Comparison of ENCODE assay signal across 10 mouse cellular contexts in genomic region chr9:74849195-74849978, GRCm38 (mm10). TPM values are rescaled to one million over a fixed set of nuclear protein-coding genes. Genes with fewer than 3 reads are reported as not detected.
DNase-seq lines count a peak whose midpoint lies in the region; ATAC-seq and TF ChIP-seq lines count a peak whose summit lies in the region.
"Had no signal": no experiment of that assay in that cellular context is flagged by ENCODE, and none has a peak within 500 bp of the region (broad histone marks: within the 10 kb centered on the region; RNA-seq: fewer than 3 reads in every experiment).

No protein-coding gene starts in this region.

- no peak overlapping the region for H3K9ac ChIP-seq in heart, adult 2 months (ENCODE audit: low read depth, low read length)
- H3K9ac ChIP-seq in hindbrain, embryonic 14.5 days, result peak overlapping the region; percentile 53
- peak overlapping the region; percentile 57 for H3K9ac ChIP-seq in midbrain, embryonic 14.5 days (replicated peaks; ENCODE audit: low read length)

- TF ChIP-seq EP300 in heart, adult 2 months (IDR thresholded peaks at IDR 0.05; ENCODE audit: insufficient read depth, low read depth, low read length), result no peak

- peak overlapping the region; percentile 14; the same call in 1 of the 2 replicates for H3K4me3 ChIP-seq in heart, adult 2 months
- peak overlapping the region; percentile 37 for H3K4me3 ChIP-seq in hindbrain, embryonic 14.5 days (replicated peaks; ENCODE audit: low read length)
- H3K4me3 ChIP-seq in midbrain, embryonic 14.5 days (replicated peaks; ENCODE audit: low read depth, low read length), result peak overlapping the region; percentile 43

- no peak for TF ChIP-seq POLR2A in heart, adult 2 months (IDR thresholded peaks at IDR 0.05; ENCODE audit: insufficient read depth, low read depth, low read length)

- H3K4me2 ChIP-seq in hindbrain, embryonic 14.5 days (replicated peaks), result peak overlapping the region; percentile 78
- H3K4me2 ChIP-seq in midbrain, embryonic 14.5 days (ENCODE audit: low read length), result peak overlapping the region; percentile 87

- H3K27me3 ChIP-seq in heart, adult 2 months (ENCODE audit: control insufficient read depth, insufficient read depth, low read length), result peaks cover 24% of the 10 kb centered on the region
- H3K27me3 ChIP-seq in hindbrain, embryonic 14.5 days (ENCODE audit: control insufficient read depth, insufficient read depth, low read length), result peaks cover 86% of the 10 kb centered on the region
- peaks cover 72% of the 10 kb centered on the region for H3K27me3 ChIP-seq in midbrain, embryonic 14.5 days (ENCODE audit: control insufficient read depth, insufficient read depth, low read length)

- intact Hi-C loops in heart, adult 2 months (cut with DNase I), result no loop called here

- H3K4me1 ChIP-seq in heart, adult 2 months (ENCODE audit: control insufficient read depth, insufficient read depth, low read length), result no peaks in the 10 kb centered on the region
- H3K4me1 ChIP-seq in hindbrain, embryonic 14.5 days (replicated peaks; ENCODE audit: control insufficient read depth, insufficient read depth, low read length), result peaks cover 12% of the 10 kb centered on the region
- peaks cover 13% of the 10 kb centered on the region for H3K4me1 ChIP-seq in midbrain, embryonic 14.5 days (ENCODE audit: control insufficient read depth, insufficient read depth, low read length)

- H3K79me2 ChIP-seq in heart, adult 2 months (replicated peaks; ENCODE audit: control insufficient read depth, insufficient read depth, low read length), result no peaks in the 10 kb centered on the region

- no peak overlapping the region for H3K27ac ChIP-seq in heart, adult 2 months
- peak overlapping the region; percentile 77 for H3K27ac ChIP-seq in hindbrain, embryonic 14.5 days
- H3K27ac ChIP-seq in midbrain, embryonic 14.5 days (replicated peaks; ENCODE audit: low read depth, low read length), result peak overlapping the region; percentile 78

- DNase-seq in heart, adult 2 months, result peak in 1 of 2 experiments; percentile 24
- DNase-seq in heart, adult 18-20 months, result no peak
- peak; percentile 45 for DNase-seq in embryo, embryonic 10 days (ENCODE audit: low spot score)
- peak; percentile 63 for DNase-seq in hindbrain, embryonic 14.5 days (ENCODE audit: low spot score)
- DNase-seq in midbrain, embryonic 14.5 days, result peak; percentile 76
- DNase-seq in urinary bladder, postnatal 14 days (ENCODE audit: low spot score), result no peak
- no peak for DNase-seq in T-cell, adult 2 months (ENCODE audit: low spot score)
- no peak for DNase-seq in gastrocnemius, postnatal 25 days
- DNase-seq: B cell, adult 2 months; kidney, adult 11 months had no signal

- WGBS in heart, adult 2 months, result 4% methylated on average over 63 of the region's 63 CpGs
- under 1% methylated on average over 60 of the region's 63 CpGs for WGBS in hindbrain, embryonic 14.5 days
- under 1% methylated on average over 59 of the region's 63 CpGs for WGBS in midbrain, embryonic 14.5 days

- H3K36me3 ChIP-seq in heart, adult 2 months (ENCODE audit: control insufficient read depth, insufficient read depth, low read length), result no peaks in the 10 kb centered on the region
- no peaks in the 10 kb centered on the region for H3K36me3 ChIP-seq in hindbrain, embryonic 14.5 days (replicated peaks; ENCODE audit: control insufficient read depth, insufficient read depth)
- no peaks in the 10 kb centered on the region for H3K36me3 ChIP-seq in midbrain, embryonic 14.5 days (ENCODE audit: control insufficient read depth, insufficient read depth, low read length)

- H3K9me3 ChIP-seq in hindbrain, embryonic 14.5 days (ENCODE audit: control insufficient read depth, low read length), result no peaks in the 10 kb centered on the region
- H3K9me3 ChIP-seq in midbrain, embryonic 14.5 days (ENCODE audit: control insufficient read depth, low read length), result no peaks in the 10 kb centered on the region

- TF ChIP-seq CTCF in heart, adult 2 months (IDR thresholded peaks at IDR 0.05), result no peak

- peak; percentile 62 for ATAC-seq in hindbrain, embryonic 14.5 days (ENCODE audit: low FRiP score)
- ATAC-seq in midbrain, embryonic 14.5 days (ENCODE audit: low FRiP score, low TSS enrichment), result peak; percentile 57

RNA-seq across cellular contexts. Expression of gene Onecut1, which starts 12.3 kb away (rescaled TPM):
- total RNA-seq in heart, adult 2 months (2021), result not detected
- not detected in 2 replicates for polyA plus RNA-seq in heart, adult 2 months (2012; rRNA removed)
- total RNA-seq in heart, adult 18-20 months (2021), result not detected
- 6.0 and 6.1 TPM in 2 replicates for polyA plus RNA-seq in hindbrain, embryonic 14.5 days (2014; fragmentation: Nextera tagmentation; extraction: Ambion mirVana)
- 7.6 and 9.1 TPM in 2 replicates for polyA plus RNA-seq in midbrain, embryonic 14.5 days (2014; fragmentation: Nextera tagmentation; extraction: Ambion mirVana)
- total RNA-seq in gastrocnemius, postnatal 25 days (2021), result not detected

Comparison
In these comparisons a context has a peak if more than half of its experiments do, and no peak if none do; other contexts are left out.
1. DNase-seq: peak in embryo, embryonic 10 days (single experiment), hindbrain, embryonic 14.5 days (single experiment) and midbrain, embryonic 14.5 days (single experiment); none in heart, adult 18-20 months (0 of 2), urinary bladder, postnatal 14 days (single experiment), T-cell, adult 2 months (single experiment) and gastrocnemius, postnatal 25 days (single experiment).
2. Peak in every context shown above with its lines, with median percentiles within 50 percentile points of each other: H3K4me3 ChIP-seq.